Mouse (Mus musculus) MEL (cell line): ENCODE measurements around the gene BC030500. TPM values are rescaled to one million over a fixed set of nuclear protein-coding genes. Genes with fewer than 3 reads are reported as not detected.

Source experiments
- DNase-seq: peaks from one replicate; pipeline ENCODE4 v3.0.0; 2011; ENCODE audit warnings: low read depth, low spot score
- H3K27ac ChIP-seq: 2 replicates; pipeline ENCODE4 v1.5.1; 2012; ENCODE audit warnings: low read depth, mild to moderate bottlenecking, control low read depth, low read length, moderate library complexity; ENCODE audit not compliant: control insufficient read depth
- H3K27me3 ChIP-seq, 2 experiments: fragments of 150-350 bp in 1 of 2; sonication (generic) in 1 of 2; 2 replicates each; pipeline ENCODE4 v1.6.1; 2012; ENCODE audit warnings: low read length in 2 of 2, mild to moderate bottlenecking in 2 of 2, improper control_type of control experiment in 1 of 2, moderate library complexity in 1 of 2; ENCODE audit not compliant: insufficient read depth in 2 of 2, control insufficient read depth in 1 of 2
- H3K36me3 ChIP-seq, 2 experiments: 2 replicates each; pipeline ENCODE4 v1.6.1; 2012 to 2014; ENCODE audit warnings: low read length in 2 of 2, improper control_type of control experiment in 1 of 2, inconsistent platforms in 1 of 2, mild to moderate bottlenecking in 1 of 2; ENCODE audit not compliant: insufficient read depth in 2 of 2, control insufficient read depth in 1 of 2
- H3K4me1 ChIP-seq, 2 experiments: fragments of 150-350 bp in 1 of 2; sonication (generic) in 1 of 2; 2 replicates each; pipeline ENCODE4 v1.6.1; 2012; ENCODE audit warnings: low read length in 2 of 2, improper control_type of control experiment in 1 of 2, mild to moderate bottlenecking in 1 of 2; ENCODE audit not compliant: insufficient read depth in 2 of 2, control insufficient read depth in 1 of 2
- H3K4me3 ChIP-seq, 2 experiments: fragments of 150-350 bp in 1 of 2; sonication (generic) in 1 of 2; 2 replicates each; pipeline ENCODE4 v1.5.1; 2012; ENCODE audit warnings: low read depth in 2 of 2, low read length in 2 of 2, mild to moderate bottlenecking in 2 of 2, moderate library complexity in 2 of 2, control low read depth in 1 of 2, improper control_type of control experiment in 1 of 2; ENCODE audit not compliant: control insufficient read depth in 1 of 2, insufficient read depth in 1 of 2
- H3K79me2 ChIP-seq: 2 replicates; pipeline ENCODE4 v1.6.1; 2012; ENCODE audit warnings: mild to moderate bottlenecking, low read length, moderate library complexity; ENCODE audit not compliant: control insufficient read depth, poor library complexity, insufficient read depth
- H3K9ac ChIP-seq: 2 replicates; pipeline ENCODE4 v1.6.1; 2012; ENCODE audit warnings: low read depth, mild to moderate bottlenecking, control low read depth, low read length, moderate library complexity; ENCODE audit not compliant: control insufficient read depth, poor library complexity, severe bottlenecking
- H3K9me3 ChIP-seq: fragments of 150-350 bp; sonication (generic); replicated peaks from 2 replicates; pipeline ENCODE4 v1.6.1; 2012; ENCODE audit warnings: mild to moderate bottlenecking, low read length, improper control_type of control experiment, moderate library complexity; ENCODE audit not compliant: insufficient read depth
- BHLHE40 ChIP-seq: IDR thresholded peaks from 2 replicates; pipeline ENCODE4 v1.6.1; 2012; ENCODE audit warnings: low read depth, mild to moderate bottlenecking, inconsistent platforms, low read length, improper control_type of control experiment, borderline replicate concordance
- ELF1 ChIP-seq: IDR thresholded peaks from 2 replicates; pipeline ENCODE4 v1.6.1; 2014; ENCODE audit warnings: low read depth, mild to moderate bottlenecking, inconsistent platforms, low read length, improper control_type of control experiment, moderate library complexity
- EP300 ChIP-seq, 2 experiments: IDR thresholded peaks; 2 replicates each; pipeline ENCODE4 v1.6.1; 2011; ENCODE audit warnings: improper control_type of control experiment in 2 of 2, low read length in 2 of 2, low read depth in 1 of 2, mild to moderate bottlenecking in 1 of 2
- ETS1 ChIP-seq: IDR thresholded peaks from 2 replicates; pipeline ENCODE4 v1.6.1; 2012; ENCODE audit warnings: low read depth, mild to moderate bottlenecking, inconsistent platforms, low read length, improper control_type of control experiment, moderate library complexity
- HCFC1 ChIP-seq: IDR thresholded peaks from 2 replicates; pipeline ENCODE4 v1.6.1; 2012; ENCODE audit warnings: low read depth, mild to moderate bottlenecking, inconsistent platforms, low read length, improper control_type of control experiment, moderate library complexity
- KAT2A ChIP-seq: conservative IDR thresholded peaks from 2 replicates; pipeline ENCODE4 v1.6.1; 2012; ENCODE audit warnings: low read depth, low read length, improper control_type of control experiment, inconsistent platforms
- MYB ChIP-seq: IDR thresholded peaks from 2 replicates; pipeline ENCODE4 v1.6.1; 2011; ENCODE audit warnings: mild to moderate bottlenecking, low read depth, low read length, improper control_type of control experiment
- NRF1 ChIP-seq: IDR thresholded peaks from 2 replicates; pipeline ENCODE4 v1.6.1; 2014; ENCODE audit warnings: low read depth, mild to moderate bottlenecking, inconsistent platforms, low read length, improper control_type of control experiment, moderate library complexity; ENCODE audit not compliant: poor library complexity, insufficient read depth, severe bottlenecking
- POLR2AphosphoS2 ChIP-seq: IDR thresholded peaks from 2 replicates; pipeline ENCODE4 v1.6.1; 2011; ENCODE audit warnings: low read length, improper control_type of control experiment
- POLR2AphosphoS5 ChIP-seq: IDR thresholded peaks from 2 replicates; pipeline ENCODE4 v1.6.1; 2012; ENCODE audit warnings: low read depth, borderline replicate concordance, mild to moderate bottlenecking, inconsistent platforms, low read length, moderate library complexity, mixed read lengths
- SIN3A ChIP-seq: IDR thresholded peaks from 2 replicates; pipeline ENCODE4 v1.6.1; 2012; ENCODE audit warnings: low read length, improper control_type of control experiment, inconsistent platforms
- TBP ChIP-seq: IDR thresholded peaks from 2 replicates; pipeline ENCODE4 v1.8.0; 2011; ENCODE audit warnings: low read depth, low read length, improper control_type of control experiment
- UBTF ChIP-seq: IDR thresholded peaks from 2 replicates; pipeline ENCODE4 v1.6.1; 2012; ENCODE audit warnings: low read depth, mild to moderate bottlenecking, inconsistent platforms, low read length, improper control_type of control experiment, moderate library complexity, borderline replicate concordance; ENCODE audit not compliant: insufficient read depth
- USF2 ChIP-seq, 2 experiments: IDR thresholded peaks; 2 replicates each; pipeline ENCODE4 v1.6.1; 2011 to 2012; ENCODE audit warnings: improper control_type of control experiment in 2 of 2, low read length in 2 of 2, borderline replicate concordance in 1 of 2, inconsistent platforms in 1 of 2, low read depth in 1 of 2, mild to moderate bottlenecking in 1 of 2; ENCODE audit not compliant: insufficient read depth in 1 of 2
- ZC3H11A ChIP-seq: IDR thresholded peaks from 2 replicates; pipeline ENCODE4 v1.6.1; 2012; ENCODE audit warnings: low read depth, mild to moderate bottlenecking, inconsistent platforms, low read length, improper control_type of control experiment
- polyA plus RNA-seq, 2 experiments: library from polyadenylated mRNA; stranded (reverse) in 1 of 2; unstranded in 1 of 2; fragments of >175 nt in 1 of 2; fragments of >200 nt in 1 of 2; gene quantifications; 2 replicates each; pipeline versions ENCODE4 v1.2.1 to v1.2.4; 2012; ENCODE audit warnings: low replicate concordance in 2 of 2, low read depth in 1 of 2; ENCODE audit not compliant: insufficient read length in 2 of 2, insufficient read depth in 1 of 2, missing spikeins in 1 of 2
- total RNA-seq: library from RNA; depleted of rRNA; stranded (reverse); fragments of 300-350 nt; gene quantifications from 2 replicates; pipeline ENCODE4 v1.2.3, GENCODE M21; 2012; rRNA removed

BC030500 gene
- total and polyA plus RNA-seq, 3 experiments, result not detected

- Histone ChIP-seq H3K27ac (no peak overlapping the region), H3K4me3 (no peak overlapping the region), H3K27me3 (no peaks in the 10 kb centered on the region), H3K9ac (no peak overlapping the region), H3K79me2 (no peaks in the 10 kb centered on the region), H3K36me3 (no peaks in the 10 kb centered on the region), H3K9me3 (no peaks in the 10 kb centered on the region), H3K4me1 (no peaks in the 10 kb centered on the region)
- DNase-seq, result no peak
- TF ChIP-seq SIN3A, result no peak
- TF ChIP-seq HCFC1, result no peak
- no peak for TF ChIP-seq EP300 (IDR thresholded peaks at IDR 0.05; ENCODE audit: low read depth in 1 of 2, low read length in 2 of 2)
- no peak for TF ChIP-seq MYB
- TF ChIP-seq UBTF, result no peak
- no peak for TF ChIP-seq POLR2AphosphoS2
- TF ChIP-seq USF2 (IDR thresholded peaks at IDR 0.05; ENCODE audit: borderline replicate concordance in 1 of 2, insufficient read depth in 1 of 2, low read depth in 1 of 2, low read length in 2 of 2), result no peak
- TF ChIP-seq POLR2AphosphoS5, result no peak
- no peak for TF ChIP-seq ETS1
- no peak for TF ChIP-seq ELF1
- no peak for TF ChIP-seq TBP
- no peak for TF ChIP-seq BHLHE40
- no peak for TF ChIP-seq ZC3H11A
Observed at GRCm38 (mm10) chr8:58943773-58944172, 32.2 kb downstream of the BC030500 start.

GRCm38 (mm10) chr8:58957195-58957739 is 45.7 kb downstream of the BC030500 start:
- DNase-seq, result no peak
- Histone ChIP-seq H3K4me1 (no peaks in the 10 kb centered on the region), H3K27ac (no peak overlapping the region), H3K36me3 (no peaks in the 10 kb centered on the region), H3K4me3 (no peak overlapping the region), H3K9me3 (no peaks in the 10 kb centered on the region), H3K79me2 (no peaks in the 10 kb centered on the region), H3K9ac (no peak overlapping the region), H3K27me3 (no peaks in the 10 kb centered on the region)
- no peak for TF ChIP-seq KAT2A
- no peak for TF ChIP-seq NRF1

Other genes with a start within 250 kb of the BC030500 start
- not detected in 2 replicates for gene Galntl6, start 885 bp downstream of the BC030500 start, total RNA-seq
- gene Galntl6, start 885 bp downstream of the BC030500 start, polyA plus RNA-seq, result not detected